Mouse (Mus musculus): ENCODE measurements at regions not wholly inside any gene's neighbourhood (a gene's known extent, or its start where the extent isn't known, plus 50 kb on each side); places are given as distances from the start of the nearest gene placed in this dataset.

DNA sequence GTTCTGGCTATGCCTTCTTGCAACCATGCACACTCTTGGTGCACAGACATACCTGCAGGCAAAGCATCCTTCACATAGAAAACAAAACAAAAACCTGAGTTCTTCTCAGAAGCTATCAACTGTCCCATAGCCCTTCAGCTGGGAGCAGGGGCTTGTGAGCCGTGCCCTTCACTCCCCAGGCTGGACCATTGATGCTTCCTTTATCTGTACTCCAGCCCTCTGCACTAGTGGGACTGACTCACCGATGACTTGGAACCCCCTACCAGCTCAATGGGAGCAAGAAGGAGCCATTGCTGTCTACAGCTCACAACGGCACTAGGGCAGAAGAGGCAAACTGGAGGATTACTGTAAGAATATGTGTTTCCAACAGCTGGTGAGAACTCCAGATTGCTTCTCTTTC is 137.0 kb downstream of the Qrsl1 start:
- 0 out of 2 replicates have a peak, but pooled peaks cover 4% of the 10 kb centered on the region for H3K9me3 ChIP-seq (ENCODE audit: control insufficient read depth, low read length)
- H3K27ac ChIP-seq (replicated peaks in 1 of 2; ENCODE audit: control insufficient read depth in 1 of 2, insufficient read depth in 1 of 2, low read depth in 2 of 2, low read length in 2 of 2): no peak overlapping the region
- 82% methylated on average over 3 of the region's 3 CpGs for WGBS
- no peak overlapping the region for H3K4me3 ChIP-seq (ENCODE audit: control insufficient read depth in 1 of 2, insufficient read depth in 1 of 2, low read depth in 1 of 2, low read length in 2 of 2)
- H3K36me3 ChIP-seq (ENCODE audit: control insufficient read depth, insufficient read depth, low read length): no peaks in the 10 kb centered on the region
- no peaks in the 10 kb centered on the region for H3K27me3 ChIP-seq (ENCODE audit: control insufficient read depth, insufficient read depth, low read length)
- H3K4me2 ChIP-seq (ENCODE audit: low read length): no peak overlapping the region
- no peak for ATAC-seq (ENCODE audit: insufficient number of reproducible peaks, insufficient read depth, low FRiP score, low read depth)
- peaks cover 0 to 6% of the 10 kb centered on the region in 2 experiments; a peak in 1 of 4 replicates for H3K4me1 ChIP-seq (ENCODE audit: control insufficient read depth in 2 of 2, insufficient read depth in 2 of 2, low read length in 2 of 2)
- no peak overlapping the region for H3K9ac ChIP-seq (ENCODE audit: low read length)

DNA sequence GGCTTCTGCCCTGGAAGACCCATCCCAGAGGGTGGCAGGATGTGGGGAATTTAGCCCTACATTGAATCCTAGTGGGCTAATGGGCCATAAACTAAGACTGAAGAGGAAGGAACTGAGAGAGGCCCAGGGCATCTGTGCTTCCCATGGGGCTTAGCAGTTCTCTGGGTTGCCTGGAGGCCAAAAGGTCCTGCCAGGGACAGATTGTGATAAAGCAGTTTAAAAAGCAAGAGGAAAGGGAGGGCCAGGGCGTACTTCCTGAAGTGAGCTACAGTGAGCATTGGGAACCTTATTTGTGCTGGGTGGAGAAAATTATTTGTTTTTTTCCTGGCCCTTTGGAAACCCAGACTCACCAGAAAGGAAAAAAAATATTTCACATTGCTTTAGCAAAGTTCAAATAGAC is 136.3 kb downstream of the Qrsl1 start:
- Histone ChIP-seq H3K9me3 (ENCODE audit: control insufficient read depth, low read length) (0 out of 2 replicates have a peak, but pooled peaks cover 4% of the 10 kb centered on the region), H3K9ac (ENCODE audit: low read length) (no peak overlapping the region), H3K36me3 (ENCODE audit: control insufficient read depth, insufficient read depth, low read length) (no peaks in the 10 kb centered on the region), H3K4me1 (ENCODE audit: control insufficient read depth in 2 of 2, insufficient read depth in 2 of 2, low read length in 2 of 2) (peaks cover 0 to 5% of the 10 kb centered on the region in 2 experiments; a peak in 1 of 4 replicates), H3K27ac (replicated peaks in 1 of 2; ENCODE audit: control insufficient read depth in 1 of 2, insufficient read depth in 1 of 2, low read depth in 2 of 2, low read length in 2 of 2) (no peak overlapping the region), H3K4me2 (ENCODE audit: low read length) (no peak overlapping the region), H3K4me3 (ENCODE audit: control insufficient read depth in 1 of 2, insufficient read depth in 1 of 2, low read depth in 1 of 2, low read length in 2 of 2) (no peak overlapping the region), H3K27me3 (ENCODE audit: control insufficient read depth, insufficient read depth, low read length) (no peaks in the 10 kb centered on the region)
- WGBS: 74% methylated on average over 1 of the region's 1 CpGs
- ATAC-seq (ENCODE audit: insufficient number of reproducible peaks, insufficient read depth, low FRiP score, low read depth): no peak

DNA sequence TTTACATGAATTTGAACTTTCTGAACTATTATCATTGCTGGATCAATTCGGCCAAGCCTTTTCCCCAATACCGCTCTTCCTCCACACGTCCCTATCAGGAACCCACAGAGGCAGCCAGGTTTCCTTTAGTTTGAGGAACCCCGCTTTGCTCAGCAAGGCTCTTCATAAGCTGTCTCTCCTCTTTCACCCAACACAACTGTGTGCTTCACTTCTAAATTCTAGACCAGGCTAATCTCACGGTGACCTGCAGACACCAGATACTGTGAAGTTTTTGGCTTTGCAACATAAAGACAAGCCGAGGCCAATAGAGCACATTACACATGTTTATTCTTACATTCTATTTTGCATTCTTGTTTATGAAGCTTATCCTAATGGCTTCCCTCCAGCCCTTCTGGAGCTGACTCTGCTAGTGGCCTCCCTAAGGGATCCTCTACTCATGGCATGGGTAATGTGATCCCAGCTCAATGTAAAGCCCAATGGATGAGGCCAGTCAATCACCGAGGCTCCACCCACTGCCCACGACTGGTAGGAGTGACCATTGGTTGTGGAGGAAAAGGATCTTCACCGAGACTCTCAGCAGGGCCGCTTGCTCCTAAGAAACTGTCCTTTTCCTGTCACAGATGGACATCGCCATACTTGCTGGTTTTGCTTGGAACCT is 135.6 kb downstream of the Qrsl1 start:
- no peak for ATAC-seq (ENCODE audit: insufficient number of reproducible peaks, insufficient read depth, low FRiP score, low read depth)
- 75% methylated on average over 11 of the region's 11 CpGs for WGBS

DNA sequence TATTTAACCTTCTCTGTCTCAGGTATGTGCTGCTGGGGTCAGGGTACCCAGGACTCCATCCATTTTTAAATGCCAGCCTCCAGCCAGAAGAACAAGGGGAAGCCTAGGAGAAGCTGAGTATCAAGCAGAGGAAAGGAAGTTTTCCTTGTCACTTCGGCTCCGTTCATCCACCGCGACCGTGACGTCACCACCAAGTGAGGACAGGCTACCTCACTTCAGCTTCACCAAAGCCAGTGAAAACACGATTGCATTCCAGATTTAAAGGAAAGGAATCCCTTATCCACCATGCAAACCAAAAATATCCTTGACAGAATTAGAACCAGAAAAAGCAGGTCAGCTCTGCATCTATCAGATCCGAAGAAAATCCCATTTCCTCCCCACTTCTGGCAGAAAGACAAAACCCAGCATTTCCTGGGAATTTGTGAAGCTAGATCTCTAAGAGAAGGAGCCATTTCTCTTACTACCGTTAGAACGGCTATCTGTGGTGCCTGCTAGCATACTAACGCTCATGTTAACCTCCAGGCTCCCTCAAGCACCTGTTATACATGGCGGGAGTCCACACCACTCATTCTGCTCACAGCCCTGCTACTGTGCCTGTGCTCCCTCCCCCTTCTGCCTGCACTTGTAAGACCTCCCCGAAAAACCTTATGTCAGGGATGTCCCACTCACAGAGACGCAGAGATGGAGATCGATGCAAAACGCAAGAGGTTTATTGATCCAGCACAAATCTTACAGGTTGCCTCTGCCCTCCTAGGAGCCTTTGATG is 133.4 kb downstream of the Qrsl1 start:
- WGBS: 52% methylated on average over 16 of the region's 16 CpGs

More for the DNA sequence above, 135.6 kb downstream of the Qrsl1 start:
- peaks cover 0 to 5% of the 10 kb centered on the region in 2 experiments; a peak in 1 of 4 replicates for H3K4me1 ChIP-seq (ENCODE audit: control insufficient read depth in 2 of 2, insufficient read depth in 2 of 2, low read length in 2 of 2)
- H3K27ac ChIP-seq (replicated peaks in 1 of 2; ENCODE audit: control insufficient read depth in 1 of 2, insufficient read depth in 1 of 2, low read depth in 2 of 2, low read length in 2 of 2): no peak overlapping the region
- no peak overlapping the region for H3K4me2 ChIP-seq (ENCODE audit: low read length)
- no peak overlapping the region for H3K4me3 ChIP-seq (ENCODE audit: control insufficient read depth in 1 of 2, insufficient read depth in 1 of 2, low read depth in 1 of 2, low read length in 2 of 2)
- H3K9ac ChIP-seq (ENCODE audit: low read length): no peak overlapping the region
- H3K36me3 ChIP-seq (ENCODE audit: control insufficient read depth, insufficient read depth, low read length): no peaks in the 10 kb centered on the region
- H3K27me3 ChIP-seq (ENCODE audit: control insufficient read depth, insufficient read depth, low read length): no peaks in the 10 kb centered on the region
- 0 out of 2 replicates have a peak, but pooled peaks cover 4% of the 10 kb centered on the region for H3K9me3 ChIP-seq (ENCODE audit: control insufficient read depth, low read length)

DNA sequence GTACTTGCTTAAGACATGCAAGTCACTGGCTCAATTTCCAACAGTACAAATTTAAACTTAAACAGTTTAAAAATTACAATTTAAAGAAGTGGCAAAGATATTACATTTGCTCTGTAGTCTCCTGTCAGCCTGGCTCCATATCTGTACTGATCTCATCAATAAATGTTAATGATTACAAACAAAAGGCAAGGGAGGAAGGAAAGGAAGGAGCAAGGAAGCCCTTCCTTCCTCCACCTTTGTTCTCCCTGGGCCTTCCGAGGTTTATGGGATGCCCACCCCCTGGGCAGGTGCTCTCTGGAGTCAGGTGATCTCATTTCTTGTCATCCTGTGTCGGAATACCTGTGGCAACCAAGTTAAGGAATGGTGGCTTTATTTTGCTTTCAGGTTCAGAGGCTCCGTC is 132.5 kb downstream of the Qrsl1 start:
- ATAC-seq (ENCODE audit: insufficient number of reproducible peaks, insufficient read depth, low FRiP score, low read depth): no peak
- Histone ChIP-seq H3K4me3 (ENCODE audit: control insufficient read depth in 1 of 2, insufficient read depth in 1 of 2, low read depth in 1 of 2, low read length in 2 of 2) (no peak overlapping the region), H3K4me2 (ENCODE audit: low read length) (no peak overlapping the region), H3K27ac (replicated peaks in 1 of 2; ENCODE audit: control insufficient read depth in 1 of 2, insufficient read depth in 1 of 2, low read depth in 2 of 2, low read length in 2 of 2) (no peak overlapping the region), H3K9me3 (ENCODE audit: control insufficient read depth, low read length) (0 out of 2 replicates have a peak, but pooled peaks cover 1% of the 10 kb centered on the region), H3K4me1 (ENCODE audit: control insufficient read depth in 2 of 2, insufficient read depth in 2 of 2, low read length in 2 of 2) (peaks cover 0 to 5% of the 10 kb centered on the region in 2 experiments; a peak in 1 of 4 replicates), H3K27me3 (ENCODE audit: control insufficient read depth, insufficient read depth, low read length) (no peaks in the 10 kb centered on the region), H3K36me3 (ENCODE audit: control insufficient read depth, insufficient read depth, low read length) (no peaks in the 10 kb centered on the region), H3K9ac (ENCODE audit: low read length) (no peak overlapping the region)
- WGBS: 69% methylated on average over 3 of the region's 3 CpGs

More for the DNA sequence above, 133.4 kb downstream of the Qrsl1 start:
- Histone ChIP-seq H3K9me3 (ENCODE audit: control insufficient read depth, low read length) (0 out of 2 replicates have a peak, but pooled peaks cover 4% of the 10 kb centered on the region), H3K27me3 (ENCODE audit: control insufficient read depth, insufficient read depth, low read length) (no peaks in the 10 kb centered on the region), H3K4me1 (ENCODE audit: control insufficient read depth in 2 of 2, insufficient read depth in 2 of 2, low read length in 2 of 2) (peaks cover 0 to 5% of the 10 kb centered on the region in 2 experiments; a peak in 1 of 4 replicates), H3K36me3 (ENCODE audit: control insufficient read depth, insufficient read depth, low read length) (no peaks in the 10 kb centered on the region), H3K27ac (replicated peaks in 1 of 2; ENCODE audit: control insufficient read depth in 1 of 2, insufficient read depth in 1 of 2, low read depth in 2 of 2, low read length in 2 of 2) (no peak overlapping the region), H3K4me2 (ENCODE audit: low read length) (no peak overlapping the region), H3K4me3 (ENCODE audit: control insufficient read depth in 1 of 2, insufficient read depth in 1 of 2, low read depth in 1 of 2, low read length in 2 of 2) (no peak overlapping the region), H3K9ac (ENCODE audit: low read length) (no peak overlapping the region)
- no peak for ATAC-seq (ENCODE audit: insufficient number of reproducible peaks, insufficient read depth, low FRiP score, low read depth)

DNA sequence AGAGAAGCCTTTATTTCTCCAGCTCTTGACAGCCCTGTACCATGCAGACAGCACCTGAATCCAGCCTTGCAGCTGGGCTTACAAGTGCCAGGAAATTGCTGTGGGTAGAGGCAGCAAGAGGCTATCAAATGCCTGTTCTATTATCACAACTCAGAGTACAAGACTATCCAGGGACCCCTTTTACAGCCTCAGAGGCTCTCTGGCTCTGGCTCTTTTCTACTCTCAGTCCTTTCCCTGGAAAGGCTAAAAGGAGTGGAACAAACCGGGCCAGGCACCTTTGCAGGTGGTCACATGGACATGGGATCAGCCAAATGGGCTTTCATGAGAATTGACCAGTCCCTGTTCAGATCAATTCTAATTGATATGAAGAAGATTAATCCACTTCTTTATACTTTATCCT is 125.7 kb downstream of the Qrsl1 start:
- H3K9ac ChIP-seq (ENCODE audit: low read length): no peak overlapping the region
- no peak overlapping the region for H3K4me2 ChIP-seq (ENCODE audit: low read length)
- H3K27ac ChIP-seq (replicated peaks in 1 of 2; ENCODE audit: control insufficient read depth in 1 of 2, insufficient read depth in 1 of 2, low read depth in 2 of 2, low read length in 2 of 2): no peak overlapping the region
- H3K4me3 ChIP-seq (ENCODE audit: control insufficient read depth in 1 of 2, insufficient read depth in 1 of 2, low read depth in 1 of 2, low read length in 2 of 2): no peak overlapping the region
- H3K36me3 ChIP-seq (ENCODE audit: control insufficient read depth, insufficient read depth, low read length): no peaks in the 10 kb centered on the region
- no peaks in the 10 kb centered on the region for H3K27me3 ChIP-seq (ENCODE audit: control insufficient read depth, insufficient read depth, low read length)
- no peaks in the 10 kb centered on the region for H3K4me1 ChIP-seq (ENCODE audit: control insufficient read depth in 2 of 2, insufficient read depth in 2 of 2, low read length in 2 of 2)
- WGBS: 63% methylated on average over 1 of the region's 1 CpGs
- no peaks in the 10 kb centered on the region for H3K9me3 ChIP-seq (ENCODE audit: control insufficient read depth, low read length)
- ATAC-seq (ENCODE audit: insufficient number of reproducible peaks, insufficient read depth, low FRiP score, low read depth): no peak

DNA sequence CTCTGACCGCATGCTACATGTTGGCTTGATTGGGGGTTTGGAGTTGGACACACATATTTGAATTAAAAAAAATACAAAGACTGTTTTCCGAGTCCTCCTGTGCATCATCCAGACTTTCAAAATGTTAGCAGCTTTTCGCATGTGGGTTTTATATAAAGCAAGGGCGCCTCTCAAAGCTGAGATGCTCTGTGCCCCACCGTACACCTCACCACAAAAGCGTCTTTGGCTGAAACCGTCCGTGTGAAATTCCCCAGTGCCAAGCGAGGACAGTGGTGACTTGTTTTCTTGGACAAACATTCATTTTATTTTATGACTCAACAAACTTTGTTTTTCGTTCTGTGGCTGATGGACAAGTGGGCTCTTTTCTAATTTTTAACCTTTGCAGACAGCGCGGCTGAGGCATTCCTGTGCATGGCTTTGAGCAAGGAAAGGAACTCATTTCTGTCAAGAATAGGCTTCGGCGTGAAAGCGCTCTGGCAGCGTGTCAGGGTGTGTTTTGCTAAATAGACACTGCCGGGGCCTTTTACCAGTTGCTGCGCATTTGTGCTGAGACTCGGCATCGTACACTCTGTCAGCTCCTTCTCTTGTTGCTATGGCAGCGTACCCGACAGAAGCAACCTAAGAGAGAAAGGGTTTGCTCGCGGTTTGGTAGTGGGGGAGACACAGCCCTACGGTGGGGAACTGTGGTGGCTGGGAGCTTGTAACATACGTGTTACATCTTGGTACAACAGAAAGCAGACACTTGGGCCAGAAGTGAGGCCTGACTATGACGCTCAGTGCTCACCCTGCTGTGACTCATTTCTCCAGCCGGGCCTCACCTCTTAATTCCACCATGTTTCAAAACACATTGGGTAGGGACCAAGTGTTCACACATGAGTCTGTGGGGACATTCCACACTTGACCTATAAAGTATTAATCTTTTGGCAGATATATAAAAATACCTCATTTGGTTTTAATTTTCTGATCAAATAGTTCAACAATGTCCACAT is 123.6 kb downstream of the Qrsl1 start:
- H3K27ac ChIP-seq (replicated peaks in 1 of 2; ENCODE audit: control insufficient read depth in 1 of 2, insufficient read depth in 1 of 2, low read depth in 2 of 2, low read length in 2 of 2): no peak overlapping the region
- no peaks in the 10 kb centered on the region for H3K27me3 ChIP-seq (ENCODE audit: control insufficient read depth, insufficient read depth, low read length)
- no peaks in the 10 kb centered on the region for H3K36me3 ChIP-seq (ENCODE audit: control insufficient read depth, insufficient read depth, low read length)
- H3K4me1 ChIP-seq (ENCODE audit: control insufficient read depth in 2 of 2, insufficient read depth in 2 of 2, low read length in 2 of 2): no peaks in the 10 kb centered on the region
- no peak for ATAC-seq (ENCODE audit: insufficient number of reproducible peaks, insufficient read depth, low FRiP score, low read depth)
- H3K9ac ChIP-seq (ENCODE audit: low read length): no peak overlapping the region
- no peak overlapping the region for H3K4me2 ChIP-seq (ENCODE audit: low read length)
- H3K4me3 ChIP-seq (ENCODE audit: control insufficient read depth in 1 of 2, insufficient read depth in 1 of 2, low read depth in 1 of 2, low read length in 2 of 2): no peak overlapping the region
- 86% methylated on average over 28 of the region's 28 CpGs for WGBS
- peaks cover 9% of the 10 kb centered on the region; the same call in 1 of the 2 replicates for H3K9me3 ChIP-seq (ENCODE audit: control insufficient read depth, low read length)
